Mouse (Mus musculus): ENCODE measurements at regions not wholly inside any gene's neighbourhood (a gene's known extent, or its start where the extent isn't known, plus 50 kb on each side); places are given as distances from the start of the nearest gene placed in this dataset.

GRCm38 (mm10) chr10:66781171-66781510, 314.8 kb upstream of the Jmjd1c start:
- TF ChIP-seq GATA1 (IDR thresholded peaks at IDR 0.05; ENCODE audit: borderline replicate concordance, low read length): no peak
- no peak for TF ChIP-seq FLI1 (IDR thresholded peaks at IDR 0.05; ENCODE audit: low read length)
